Mouse (Mus musculus) gastrocnemius, adult 8-10 months (tissue): ENCODE data around the gene Rnf225. TPM values are rescaled to one million over a fixed set of nuclear protein-coding genes. Genes with fewer than 3 reads are reported as not detected.
A peak's percentile ranks its signal among the peaks of the same experiment; 100 is the strongest.
"Not testable (repeated sequence)": the region's sequence is repeated elsewhere in the genome, so short reads cannot be mapped to it uniquely, and the experiment has no call there.

ENCODE experiments used
- DNase-seq, 2 experiments: peaks; one replicate each; pipeline ENCODE4 v3.0.0; 2022; ENCODE audit warnings: low spot score in 2 of 2
- total RNA-seq, 4 experiments: library from RNA; stranded (reverse); gene quantifications; 2 replicates each; pipeline ENCODE4 v1.2.4; 2022

Gene Rnf225
- total RNA-seq, 4 experiments from 2014 or later: 0.19 to 0.51 (median 0.42) TPM

GRCm38 (mm10) chr7:12927693-12928589, 725 bp downstream of the Rnf225 start:
- DNase-seq: no peak

GRCm38 (mm10) chr7:12933615-12934140, 6.5 kb downstream of the Rnf225 start:
- no peak for DNase-seq

GRCm38 (mm10) chr7:12934808-12935207, 7.6 kb downstream of the Rnf225 start:
- DNase-seq: no peak

GRCm38 (mm10) chr7:12937254-12937803, 10.1 kb downstream of the Rnf225 start:
- not testable (repeated sequence) for DNase-seq

GRCm38 (mm10) chr7:12940599-12940998, 13.4 kb downstream of the Rnf225 start:
- no peak for DNase-seq

GRCm38 (mm10) chr7:12943488-12943887, 16.3 kb downstream of the Rnf225 start:
- no peak for DNase-seq

GRCm38 (mm10) chr7:12949032-12949871, 22.0 kb downstream of the Rnf225 start:
- DNase-seq: peak; percentile 82 to 86

- DNase-seq: no peak
These were observed 22.6 kb downstream of the Rnf225 start for GRCm38 (mm10) chr7:12949872-12950229.

GRCm38 (mm10) chr7:12954896-12955295, 27.7 kb downstream of the Rnf225 start:
- no peak for DNase-seq

- no peak for DNase-seq
These were observed 30.3 kb downstream of the Rnf225 start for GRCm38 (mm10) chr7:12957511-12957910.

- DNase-seq: no peak
These were observed 31.7 kb downstream of the Rnf225 start for GRCm38 (mm10) chr7:12958948-12959347.

- no peak for DNase-seq
These were observed 32.5 kb downstream of the Rnf225 start for GRCm38 (mm10) chr7:12959718-12960117.

GRCm38 (mm10) chr7:12961511-12962141, 34.4 kb downstream of the Rnf225 start:
- peak in 1 of 2 experiments; percentile 12 for DNase-seq

- peak; percentile 82 to 89 for DNase-seq
These were observed 38.5 kb downstream of the Rnf225 start, which contains the start of gene Zfp324 for GRCm38 (mm10) chr7:12965678-12966091. Gene Zfp324, plus strand, starts transcription at chr7:12965838.

- DNase-seq: peak; percentile 19 to 20
These were observed 39.1 kb downstream of the Rnf225 start for GRCm38 (mm10) chr7:12966104-12966845.

GRCm38 (mm10) chr7:12970906-12971305, 43.7 kb downstream of the Rnf225 start:
- no peak for DNase-seq

- DNase-seq: peak; percentile 98 to 99
These were observed 50.6 kb downstream of the Rnf225 start, which contains the start of gene Zfp446 for GRCm38 (mm10) chr7:12977682-12978389. Gene Zfp446, plus strand, starts transcription at chr7:12977848.

GRCm38 (mm10) chr7:12978931-12979722, 51.9 kb downstream of the Rnf225 start:
- no peak for DNase-seq

GRCm38 (mm10) chr7:12979776-12980175, 52.6 kb downstream of the Rnf225 start:
- no peak for DNase-seq
